Mouse (Mus musculus): ENCODE measurements at regions not wholly inside any gene's neighbourhood (a gene's known extent, or its start where the extent isn't known, plus 50 kb on each side); places are given as distances from the start of the nearest gene placed in this dataset.

DNA sequence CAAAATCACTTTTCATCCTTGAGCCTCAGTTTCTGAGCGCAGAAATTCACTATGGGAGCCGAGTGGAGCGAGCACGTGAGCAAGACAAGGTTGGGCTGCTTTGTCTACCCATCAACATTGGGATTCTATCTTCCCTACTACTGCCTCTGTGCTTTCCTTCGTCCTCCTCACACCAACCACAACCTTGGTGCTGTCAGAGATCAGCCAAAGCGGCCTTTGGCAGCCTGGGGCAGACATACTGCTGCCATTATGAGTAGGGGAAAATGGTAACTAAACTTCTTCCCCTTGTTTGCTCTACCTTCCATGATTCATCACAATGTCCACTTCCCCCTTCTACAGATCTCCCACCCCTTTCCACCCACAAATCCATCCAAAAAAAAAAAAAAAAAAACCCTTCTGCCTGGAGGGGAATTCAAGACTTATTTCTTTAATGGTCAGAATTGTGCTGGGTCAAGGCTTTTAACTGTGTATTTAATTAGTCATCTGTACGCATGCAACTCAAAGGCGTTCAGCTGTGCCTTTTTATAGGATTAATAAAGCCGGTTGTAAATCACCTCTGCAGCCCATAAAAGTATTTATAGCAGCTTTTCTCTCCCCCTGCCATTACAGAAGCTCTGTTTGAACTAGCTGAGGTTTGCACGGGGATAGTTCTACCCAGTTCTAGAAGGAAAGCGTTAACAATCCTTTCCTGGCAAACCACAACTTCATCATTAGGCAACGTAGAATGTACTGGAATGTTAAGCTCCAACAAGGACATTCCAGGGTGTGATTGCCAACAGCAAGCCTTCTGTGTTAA lies 340.4 kb downstream of the Pik3r1 start:
- no peak for TF ChIP-seq CTCF (IDR thresholded peaks at IDR 0.05)
- no peak for ATAC-seq (ENCODE audit: low FRiP score)
- 81% methylated on average over 12 of the region's 12 CpGs for WGBS

DNA sequence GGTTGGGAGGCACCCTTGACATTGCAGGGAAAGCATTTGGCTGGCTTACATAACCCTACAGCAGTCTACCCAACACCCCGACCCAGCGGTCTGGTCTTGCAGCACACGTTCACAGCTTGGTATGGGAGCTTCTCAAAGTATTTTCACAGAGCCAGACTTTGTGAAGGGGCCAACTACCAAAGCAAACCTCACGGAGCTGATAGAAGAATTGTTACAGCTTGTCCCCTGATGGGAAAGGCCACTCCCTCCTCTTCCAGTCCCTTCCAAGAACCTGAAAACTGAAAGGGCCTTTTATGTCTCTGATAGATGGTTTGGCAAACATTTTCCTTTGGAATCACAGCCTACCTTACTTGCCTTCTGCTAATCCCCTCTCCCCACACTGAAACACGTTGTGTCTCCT lies 341.6 kb downstream of the Pik3r1 start:
- TF ChIP-seq CTCF (IDR thresholded peaks at IDR 0.05) = no peak
- Histone ChIP-seq H3K4me1 (ENCODE audit: insufficient read depth, low read length) (no peaks in the 10 kb centered on the region), H3K27me3 (ENCODE audit: insufficient read depth, low read length) (no peaks in the 10 kb centered on the region), H3K36me3 (ENCODE audit: insufficient read depth, low read length) (no peaks in the 10 kb centered on the region), H3K4me3 (ENCODE audit: low read depth, low read length) (no peak overlapping the region), H3K9me3 (ENCODE audit: low read length) (no peaks in the 10 kb centered on the region), H3K9ac (replicated peaks; ENCODE audit: low read length, poor library complexity, severe bottlenecking) (no peak overlapping the region), H3K27ac (ENCODE audit: low read depth, low read length) (no peak overlapping the region), H3K4me2 (ENCODE audit: low read depth, low read length, poor library complexity, severe bottlenecking) (no peak overlapping the region)
- ATAC-seq (ENCODE audit: low FRiP score) (no peak), DNase-seq (ENCODE audit: low spot score) (no peak)
- 45% methylated on average over 5 of the region's 5 CpGs for WGBS

More for the DNA sequence above, 340.4 kb downstream of the Pik3r1 start:
- no peak for DNase-seq (ENCODE audit: low spot score)
- no peak overlapping the region for H3K4me2 ChIP-seq (ENCODE audit: low read depth, low read length, poor library complexity, severe bottlenecking)
- no peak overlapping the region for H3K9ac ChIP-seq (replicated peaks; ENCODE audit: low read length, poor library complexity, severe bottlenecking)
- H3K27me3 ChIP-seq (ENCODE audit: insufficient read depth, low read length) = no peaks in the 10 kb centered on the region
- H3K4me3 ChIP-seq (ENCODE audit: low read depth, low read length) = no peak overlapping the region
- no peaks in the 10 kb centered on the region for H3K36me3 ChIP-seq (ENCODE audit: insufficient read depth, low read length)
- no peak overlapping the region for H3K27ac ChIP-seq (ENCODE audit: low read depth, low read length)
- H3K4me1 ChIP-seq (ENCODE audit: insufficient read depth, low read length) = no peaks in the 10 kb centered on the region
- H3K9me3 ChIP-seq (ENCODE audit: low read length) = no peaks in the 10 kb centered on the region

DNA sequence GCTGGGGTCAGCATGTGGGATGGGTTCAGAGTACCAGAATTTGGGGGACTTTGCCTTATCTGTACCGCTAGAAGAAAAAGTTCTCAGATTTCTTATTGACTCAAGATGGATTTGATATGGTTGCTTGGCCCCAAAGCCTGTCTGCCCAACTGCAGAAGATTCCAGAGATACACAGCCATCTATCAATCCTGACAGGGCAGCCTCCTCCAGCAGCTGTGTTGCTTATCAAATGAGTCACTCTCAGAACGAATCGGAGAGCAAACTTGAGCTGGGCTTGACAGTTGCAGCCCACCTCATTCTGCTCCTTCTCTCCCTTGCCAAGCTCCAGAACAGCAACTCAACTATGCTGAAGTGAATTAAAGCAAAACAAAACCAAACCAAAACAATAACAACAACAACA lies 345.9 kb downstream of the Pik3r1 start:
- no peak overlapping the region for H3K9ac ChIP-seq (replicated peaks; ENCODE audit: low read length, poor library complexity, severe bottlenecking)
- H3K4me1 ChIP-seq (ENCODE audit: insufficient read depth, low read length) = no peaks in the 10 kb centered on the region
- TF ChIP-seq CTCF (IDR thresholded peaks at IDR 0.05) = no peak
- ATAC-seq (ENCODE audit: low FRiP score) (no peak), DNase-seq (ENCODE audit: low spot score) (no peak)
- H3K4me3 ChIP-seq (ENCODE audit: low read depth, low read length) = no peak overlapping the region
- 91% methylated on average over 3 of the region's 3 CpGs for WGBS
- no peaks in the 10 kb centered on the region for H3K36me3 ChIP-seq (ENCODE audit: insufficient read depth, low read length)
- H3K27ac ChIP-seq (ENCODE audit: low read depth, low read length) = no peak overlapping the region
- no peaks in the 10 kb centered on the region for H3K9me3 ChIP-seq (ENCODE audit: low read length)
- H3K27me3 ChIP-seq (ENCODE audit: insufficient read depth, low read length) = no peaks in the 10 kb centered on the region
- H3K4me2 ChIP-seq (ENCODE audit: low read depth, low read length, poor library complexity, severe bottlenecking) = no peak overlapping the region

DNA sequence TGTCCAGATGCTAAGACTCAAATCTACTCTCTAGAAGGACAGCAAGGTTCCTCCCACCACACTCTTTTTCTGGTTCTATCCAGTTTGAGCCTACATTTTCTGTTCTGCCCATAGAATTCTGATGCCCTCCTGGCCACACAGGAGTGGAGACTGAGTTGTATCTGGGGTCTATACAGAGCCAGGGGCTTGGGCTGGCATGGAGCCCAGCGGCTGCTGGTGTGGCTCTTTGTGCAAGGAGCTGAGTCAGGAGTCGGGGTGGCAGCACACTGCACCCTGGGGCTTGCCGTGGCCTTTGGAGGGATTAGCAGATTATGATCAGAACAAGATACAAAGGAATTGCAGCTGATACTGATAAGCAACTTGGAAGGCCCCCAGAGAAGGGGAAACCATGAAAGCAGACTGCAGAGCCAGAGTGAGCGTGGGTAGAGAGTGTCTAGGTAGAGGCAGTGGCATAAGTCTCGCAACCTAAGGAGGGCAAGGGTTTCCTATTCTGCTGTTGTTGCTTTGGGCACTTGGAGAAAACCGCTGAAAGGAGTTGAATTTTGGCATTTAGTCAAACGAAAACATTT lies 348.5 kb downstream of the Pik3r1 start:
- Histone ChIP-seq H3K36me3 (ENCODE audit: insufficient read depth, low read length) (no peaks in the 10 kb centered on the region), H3K27ac (ENCODE audit: low read depth, low read length) (no peak overlapping the region), H3K27me3 (ENCODE audit: insufficient read depth, low read length) (no peaks in the 10 kb centered on the region), H3K4me1 (ENCODE audit: insufficient read depth, low read length) (no peaks in the 10 kb centered on the region), H3K9ac (replicated peaks; ENCODE audit: low read length, poor library complexity, severe bottlenecking) (no peak overlapping the region), H3K4me3 (ENCODE audit: low read depth, low read length) (no peak overlapping the region), H3K4me2 (ENCODE audit: low read depth, low read length, poor library complexity, severe bottlenecking) (no peak overlapping the region), H3K9me3 (ENCODE audit: low read length) (no peaks in the 10 kb centered on the region)
- DNase-seq (ENCODE audit: low spot score) (no peak), ATAC-seq (ENCODE audit: low FRiP score) (no peak)
- no peak for TF ChIP-seq CTCF (IDR thresholded peaks at IDR 0.05)
- WGBS = 54% methylated on average over 7 of the region's 7 CpGs

DNA sequence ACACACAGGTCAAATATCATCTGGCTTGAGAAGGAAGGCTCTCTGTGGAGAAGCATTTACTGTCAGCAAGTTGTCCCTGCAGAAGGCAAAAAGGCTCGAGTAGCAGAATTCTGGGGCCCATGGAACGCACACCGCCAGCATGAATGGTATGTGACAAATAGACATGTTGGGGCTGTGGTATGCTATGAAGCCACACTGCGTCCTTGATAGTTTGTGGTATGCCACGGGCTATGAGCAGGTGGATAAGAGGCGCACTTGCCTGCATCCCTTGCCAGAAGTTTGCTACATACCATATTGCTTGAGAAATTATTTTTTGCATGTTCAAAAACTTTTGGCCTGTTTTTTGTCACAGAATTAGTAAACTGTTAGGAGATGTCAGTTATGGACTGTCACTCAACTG lies 349.7 kb downstream of the Pik3r1 start:
- H3K36me3 ChIP-seq (ENCODE audit: insufficient read depth, low read length) = no peaks in the 10 kb centered on the region
- no peak for TF ChIP-seq CTCF (IDR thresholded peaks at IDR 0.05)
- no peak overlapping the region for H3K27ac ChIP-seq (ENCODE audit: low read depth, low read length)
- H3K9me3 ChIP-seq (ENCODE audit: low read length) = no peaks in the 10 kb centered on the region
- DNase-seq (ENCODE audit: low spot score) (no peak), ATAC-seq (ENCODE audit: low FRiP score) (no peak)
- WGBS = 92% methylated on average over 6 of the region's 6 CpGs
- no peaks in the 10 kb centered on the region for H3K27me3 ChIP-seq (ENCODE audit: insufficient read depth, low read length)
- H3K4me3 ChIP-seq (ENCODE audit: low read depth, low read length) = no peak overlapping the region
- H3K4me2 ChIP-seq (ENCODE audit: low read depth, low read length, poor library complexity, severe bottlenecking) = no peak overlapping the region
- no peaks in the 10 kb centered on the region for H3K4me1 ChIP-seq (ENCODE audit: insufficient read depth, low read length)
- H3K9ac ChIP-seq (replicated peaks; ENCODE audit: low read length, poor library complexity, severe bottlenecking) = no peak overlapping the region

DNA sequence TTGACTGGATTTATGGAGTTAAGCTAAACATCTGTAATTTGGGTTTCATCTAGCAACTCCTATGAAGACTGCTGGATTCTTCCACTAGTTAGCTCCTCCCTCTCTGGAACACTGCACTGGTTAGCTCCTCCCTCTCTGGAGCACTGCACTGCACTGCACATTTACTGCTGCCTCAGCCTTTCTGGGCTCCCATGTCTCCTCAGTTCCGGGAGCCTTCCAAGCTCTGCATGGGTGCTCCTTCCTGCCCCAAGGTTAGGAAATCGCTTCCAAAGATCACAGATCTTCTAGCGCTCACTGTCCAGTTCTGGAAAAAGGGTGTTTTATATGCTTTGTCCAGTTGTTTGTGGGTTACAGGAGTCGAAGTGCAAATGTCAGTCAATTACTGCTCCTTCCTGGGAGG lies 359.1 kb downstream of the Pik3r1 start:
- H3K4me1 ChIP-seq (ENCODE audit: insufficient read depth, low read length) = no peaks in the 10 kb centered on the region
- H3K9me3 ChIP-seq (ENCODE audit: low read length) = no peaks in the 10 kb centered on the region
- 84% methylated on average over 4 of the region's 4 CpGs for WGBS
- no peak overlapping the region for H3K9ac ChIP-seq (replicated peaks; ENCODE audit: low read length, poor library complexity, severe bottlenecking)
- no peaks in the 10 kb centered on the region for H3K36me3 ChIP-seq (ENCODE audit: insufficient read depth, low read length)
- H3K4me3 ChIP-seq (ENCODE audit: low read depth, low read length) = no peak overlapping the region
- ATAC-seq (ENCODE audit: low FRiP score) = no peak
- TF ChIP-seq CTCF (IDR thresholded peaks at IDR 0.05) = no peak
- DNase-seq (ENCODE audit: low spot score) = no peak
- H3K27ac ChIP-seq (ENCODE audit: low read depth, low read length) = no peak overlapping the region
- no peaks in the 10 kb centered on the region for H3K27me3 ChIP-seq (ENCODE audit: insufficient read depth, low read length)
- H3K4me2 ChIP-seq (ENCODE audit: low read depth, low read length, poor library complexity, severe bottlenecking) = no peak overlapping the region

Data from midbrain, postnatal 0 days (tissue).